Mouse (Mus musculus): ENCODE data around the gene Brpf3. TPM values are rescaled to one million over a fixed set of nuclear protein-coding genes. Genes with fewer than 3 reads are reported as not detected.

Gene Brpf3
- polyA plus RNA-seq (2014; fragmentation: Nextera tagmentation; extraction: Ambion mirVana): 6.0 and 6.4 TPM in 2 replicates

DNA sequence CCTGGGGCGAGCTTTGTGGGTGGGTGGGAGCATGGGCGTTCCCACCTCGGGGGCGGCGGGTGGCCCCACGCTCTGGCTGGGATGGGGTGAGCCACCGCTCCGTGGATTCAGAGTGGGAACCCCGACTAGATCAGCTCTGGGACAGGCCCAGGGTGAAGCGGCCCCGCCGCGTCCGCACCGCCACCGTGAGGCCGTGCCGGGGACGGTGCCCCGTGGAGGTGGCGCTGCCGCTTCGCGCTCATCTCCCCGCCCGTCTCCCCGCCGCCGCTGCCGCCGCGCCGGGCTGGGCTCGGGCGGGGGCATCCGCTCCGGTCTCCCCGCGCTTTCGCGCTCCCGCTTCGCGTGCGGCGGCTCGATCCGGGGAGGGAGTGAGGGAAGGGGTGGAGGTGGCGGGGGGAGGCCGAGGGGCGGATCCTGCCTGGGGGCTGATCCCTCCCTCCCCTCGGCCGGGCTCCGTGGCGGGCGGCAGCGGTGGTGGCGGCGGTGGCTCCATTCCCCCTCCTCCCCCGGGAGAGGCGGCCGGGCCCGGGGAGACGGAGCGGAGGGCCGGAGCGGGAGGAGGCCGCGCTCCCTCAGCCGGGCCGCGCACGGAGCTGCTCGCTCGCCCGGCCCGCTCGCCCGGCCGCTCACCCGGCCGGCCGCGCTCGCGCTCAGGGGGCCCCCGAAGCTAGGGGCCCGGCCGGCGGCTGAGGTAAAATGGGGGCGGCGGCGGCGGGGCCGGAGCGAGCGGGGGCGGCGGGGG, at the start of gene Brpf3:
TSS of gene Brpf3 (plus strand) at position 420 of the 742 bp plus-strand sequence.
- Histone ChIP-seq H3K27me3 (ENCODE audit: control insufficient read depth, insufficient read depth, low read length) (no peaks in the 10 kb centered on the region), H3K36me3 (ENCODE audit: control insufficient read depth, insufficient read depth, low read length) (peaks cover 4% of the 10 kb centered on the region), H3K4me1 (ENCODE audit: control insufficient read depth in 2 of 2, insufficient read depth in 2 of 2, low read length in 2 of 2) (peaks cover 9 to 29% of the 10 kb centered on the region in 2 experiments), H3K9me3 (ENCODE audit: control insufficient read depth, low read length) (no peaks in the 10 kb centered on the region), H3K27ac (replicated peaks in 1 of 2; ENCODE audit: control insufficient read depth in 1 of 2, insufficient read depth in 1 of 2, low read depth in 2 of 2, low read length in 2 of 2) (peak within 1 kb of the TSS; percentile 87 to 99), H3K9ac (ENCODE audit: low read length) (peak within 1 kb of the TSS; percentile 100), H3K4me2 (ENCODE audit: low read length) (peak within 1 kb of the TSS; percentile 99), H3K4me3 (ENCODE audit: control insufficient read depth in 1 of 2, insufficient read depth in 1 of 2, low read depth in 1 of 2, low read length in 2 of 2) (peak within 1 kb of the TSS; percentile 80 to 93)
- peak; percentile 75 for ATAC-seq (ENCODE audit: insufficient number of reproducible peaks, insufficient read depth, low FRiP score, low read depth)
- under 1% methylated on average over 53 of the region's 99 CpGs for WGBS

DNA sequence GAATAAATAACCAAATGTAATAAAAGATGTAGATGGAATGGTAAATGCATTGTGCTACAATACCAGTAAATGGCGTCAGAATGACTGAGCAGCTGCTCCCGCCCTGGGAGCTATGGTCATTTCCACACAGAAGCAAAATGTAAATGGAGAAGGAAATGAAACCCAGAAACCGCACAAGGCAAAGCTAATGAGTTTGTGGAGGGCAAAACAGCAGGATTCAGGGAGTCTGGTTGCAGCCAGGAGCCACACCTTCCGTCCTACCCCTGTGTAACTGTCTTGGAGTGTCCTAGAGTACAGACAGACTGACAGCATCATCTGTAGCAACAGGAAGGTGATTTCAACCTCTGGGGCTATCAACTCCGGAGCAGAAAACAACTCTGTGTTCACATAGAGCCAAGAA, 44.4 kb upstream of the Brpf3 start:
- Histone ChIP-seq H3K36me3 (ENCODE audit: control insufficient read depth, insufficient read depth, low read length) (no peaks in the 10 kb centered on the region), H3K27ac (replicated peaks in 1 of 2; ENCODE audit: control insufficient read depth in 1 of 2, insufficient read depth in 1 of 2, low read depth in 2 of 2, low read length in 2 of 2) (no peak overlapping the region), H3K4me2 (ENCODE audit: low read length) (no peak overlapping the region), H3K4me3 (ENCODE audit: control insufficient read depth in 1 of 2, insufficient read depth in 1 of 2, low read depth in 1 of 2, low read length in 2 of 2) (no peak overlapping the region), H3K9me3 (ENCODE audit: control insufficient read depth, low read length) (no peaks in the 10 kb centered on the region), H3K4me1 (ENCODE audit: control insufficient read depth in 2 of 2, insufficient read depth in 2 of 2, low read length in 2 of 2) (no peaks in the 10 kb centered on the region), H3K9ac (ENCODE audit: low read length) (no peak overlapping the region), H3K27me3 (ENCODE audit: control insufficient read depth, insufficient read depth, low read length) (no peaks in the 10 kb centered on the region)
- 63% methylated on average over 5 of the region's 5 CpGs for WGBS
- ATAC-seq (ENCODE audit: insufficient number of reproducible peaks, insufficient read depth, low FRiP score, low read depth): no peak

DNA sequence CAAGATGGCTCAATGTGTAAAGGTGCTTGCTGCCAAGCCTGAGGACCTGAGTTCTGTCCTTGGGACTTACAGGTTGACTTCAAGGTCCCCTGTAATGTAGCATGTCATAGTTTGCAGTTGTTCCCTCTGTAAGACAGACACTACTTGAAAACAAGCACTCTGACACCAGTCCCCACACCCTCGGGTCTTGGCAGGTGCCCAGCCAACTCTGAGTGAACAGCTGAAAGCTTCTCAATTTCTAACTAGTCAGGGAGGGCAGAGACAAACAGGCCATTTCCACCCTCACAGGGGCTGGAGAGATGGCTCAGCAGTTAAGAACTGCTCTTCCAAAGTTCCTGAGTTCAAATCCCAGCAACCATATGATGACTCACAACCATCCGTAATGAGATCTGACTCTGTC, 43.4 kb upstream of the Brpf3 start:
- Histone ChIP-seq H3K4me1 (ENCODE audit: control insufficient read depth in 2 of 2, insufficient read depth in 2 of 2, low read length in 2 of 2) (no peaks in the 10 kb centered on the region), H3K4me3 (ENCODE audit: control insufficient read depth in 1 of 2, insufficient read depth in 1 of 2, low read depth in 1 of 2, low read length in 2 of 2) (no peak overlapping the region), H3K27me3 (ENCODE audit: control insufficient read depth, insufficient read depth, low read length) (no peaks in the 10 kb centered on the region), H3K9me3 (ENCODE audit: control insufficient read depth, low read length) (no peaks in the 10 kb centered on the region), H3K27ac (replicated peaks in 1 of 2; ENCODE audit: control insufficient read depth in 1 of 2, insufficient read depth in 1 of 2, low read depth in 2 of 2, low read length in 2 of 2) (no peak overlapping the region), H3K4me2 (ENCODE audit: low read length) (no peak overlapping the region), H3K36me3 (ENCODE audit: control insufficient read depth, insufficient read depth, low read length) (no peaks in the 10 kb centered on the region), H3K9ac (ENCODE audit: low read length) (no peak overlapping the region)
- 62% methylated on average over 2 of the region's 2 CpGs for WGBS
- ATAC-seq (ENCODE audit: insufficient number of reproducible peaks, insufficient read depth, low FRiP score, low read depth): no peak

DNA sequence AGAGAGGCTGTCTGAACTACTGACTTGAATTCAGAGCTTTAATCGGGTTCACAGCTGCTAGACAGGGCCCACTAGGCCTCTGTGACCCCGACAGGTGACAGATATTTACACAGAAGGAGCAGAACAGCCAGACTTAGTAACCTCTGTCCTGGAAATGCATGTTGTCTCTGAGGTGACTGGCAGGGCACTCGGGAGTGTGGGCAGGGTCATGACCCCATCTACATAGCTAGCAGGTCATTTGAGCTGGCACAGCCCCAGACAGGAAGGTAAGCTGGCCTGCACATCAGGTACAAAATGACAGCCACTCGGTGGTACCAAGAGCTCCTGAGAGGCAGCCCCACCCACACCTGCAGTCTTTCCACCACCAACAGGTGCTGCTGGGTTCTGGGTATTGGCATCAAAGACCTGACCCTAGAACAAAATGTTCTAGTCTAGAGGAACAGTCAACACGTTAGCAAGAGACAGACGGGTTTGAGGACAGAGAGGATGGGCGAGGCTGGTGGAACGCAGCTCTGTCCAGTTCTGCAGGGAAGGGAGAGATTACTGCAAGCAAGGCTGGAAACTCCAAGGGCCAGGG, 40.1 kb upstream of the Brpf3 start:
- H3K27me3 ChIP-seq (ENCODE audit: control insufficient read depth, insufficient read depth, low read length): no peaks in the 10 kb centered on the region
- H3K4me3 ChIP-seq (ENCODE audit: control insufficient read depth in 1 of 2, insufficient read depth in 1 of 2, low read depth in 1 of 2, low read length in 2 of 2): no peak overlapping the region
- no peaks in the 10 kb centered on the region for H3K4me1 ChIP-seq (ENCODE audit: control insufficient read depth in 2 of 2, insufficient read depth in 2 of 2, low read length in 2 of 2)
- ATAC-seq (ENCODE audit: insufficient number of reproducible peaks, insufficient read depth, low FRiP score, low read depth): no peak
- 62% methylated on average over 8 of the region's 8 CpGs for WGBS
- no peak overlapping the region for H3K27ac ChIP-seq (replicated peaks in 1 of 2; ENCODE audit: control insufficient read depth in 1 of 2, insufficient read depth in 1 of 2, low read depth in 2 of 2, low read length in 2 of 2)
- no peak overlapping the region for H3K9ac ChIP-seq (ENCODE audit: low read length)
- no peaks in the 10 kb centered on the region for H3K36me3 ChIP-seq (ENCODE audit: control insufficient read depth, insufficient read depth, low read length)
- H3K4me2 ChIP-seq (ENCODE audit: low read length): no peak overlapping the region
- no peaks in the 10 kb centered on the region for H3K9me3 ChIP-seq (ENCODE audit: control insufficient read depth, low read length)

DNA sequence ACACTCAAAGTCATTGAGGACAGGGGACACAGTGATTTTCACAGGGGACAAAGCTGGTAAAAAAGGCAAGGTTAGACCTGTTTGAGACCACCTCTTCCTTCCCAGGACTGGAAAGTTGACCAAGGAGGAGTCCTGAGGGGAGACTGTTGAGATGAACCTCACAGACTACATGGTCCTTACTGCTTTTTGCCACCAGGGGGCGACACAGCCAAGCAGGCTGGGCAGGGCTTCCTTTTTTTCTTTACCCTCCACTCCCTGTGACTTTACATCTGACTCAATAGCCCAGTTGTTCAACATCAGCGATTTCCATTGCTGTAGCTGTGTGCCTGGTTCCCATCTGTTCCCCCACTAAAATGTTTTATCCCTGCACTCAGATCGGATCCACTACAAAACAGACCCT, 39.0 kb upstream of the Brpf3 start:
- Histone ChIP-seq H3K4me3 (ENCODE audit: control insufficient read depth in 1 of 2, insufficient read depth in 1 of 2, low read depth in 1 of 2, low read length in 2 of 2) (no peak overlapping the region), H3K9ac (ENCODE audit: low read length) (no peak overlapping the region), H3K27me3 (ENCODE audit: control insufficient read depth, insufficient read depth, low read length) (no peaks in the 10 kb centered on the region), H3K4me1 (ENCODE audit: control insufficient read depth in 2 of 2, insufficient read depth in 2 of 2, low read length in 2 of 2) (no peaks in the 10 kb centered on the region), H3K9me3 (ENCODE audit: control insufficient read depth, low read length) (no peaks in the 10 kb centered on the region), H3K4me2 (ENCODE audit: low read length) (no peak overlapping the region), H3K36me3 (ENCODE audit: control insufficient read depth, insufficient read depth, low read length) (no peaks in the 10 kb centered on the region), H3K27ac (replicated peaks in 1 of 2; ENCODE audit: control insufficient read depth in 1 of 2, insufficient read depth in 1 of 2, low read depth in 2 of 2, low read length in 2 of 2) (no peak overlapping the region)
- WGBS: 7% methylated on average over 3 of the region's 3 CpGs
- no peak for ATAC-seq (ENCODE audit: insufficient number of reproducible peaks, insufficient read depth, low FRiP score, low read depth)

DNA sequence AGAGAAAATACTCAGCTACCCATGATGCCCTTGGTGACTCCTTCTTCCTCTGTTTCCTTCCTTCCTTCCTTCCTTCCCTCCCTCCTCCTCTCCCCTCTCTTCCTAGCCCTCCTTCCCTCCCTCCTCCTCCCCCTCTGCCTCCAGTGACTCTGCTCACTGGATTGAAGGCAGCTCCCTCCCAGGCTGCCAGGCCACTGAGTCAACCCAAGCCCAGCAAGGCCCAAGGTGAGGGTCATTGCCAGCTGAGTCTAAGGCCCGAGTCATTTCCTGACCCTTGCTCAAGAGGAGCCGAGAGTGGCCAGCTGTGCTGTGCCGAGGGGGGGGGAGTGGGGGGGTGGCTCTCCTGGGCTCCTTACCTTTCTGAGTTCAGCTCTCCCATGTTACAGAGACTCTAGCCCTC, 34.7 kb upstream of the Brpf3 start:
- WGBS: 51% methylated on average over 3 of the region's 3 CpGs
- ATAC-seq (ENCODE audit: insufficient number of reproducible peaks, insufficient read depth, low FRiP score, low read depth): no peak
- Histone ChIP-seq H3K4me3 (ENCODE audit: control insufficient read depth in 1 of 2, insufficient read depth in 1 of 2, low read depth in 1 of 2, low read length in 2 of 2) (no peak overlapping the region), H3K9me3 (ENCODE audit: control insufficient read depth, low read length) (no peaks in the 10 kb centered on the region), H3K4me2 (ENCODE audit: low read length) (no peak overlapping the region), H3K9ac (ENCODE audit: low read length) (no peak overlapping the region), H3K36me3 (ENCODE audit: control insufficient read depth, insufficient read depth, low read length) (no peaks in the 10 kb centered on the region), H3K27ac (replicated peaks in 1 of 2; ENCODE audit: control insufficient read depth in 1 of 2, insufficient read depth in 1 of 2, low read depth in 2 of 2, low read length in 2 of 2) (no peak overlapping the region), H3K27me3 (ENCODE audit: control insufficient read depth, insufficient read depth, low read length) (peaks cover 32% of the 10 kb centered on the region), H3K4me1 (ENCODE audit: control insufficient read depth in 2 of 2, insufficient read depth in 2 of 2, low read length in 2 of 2) (peaks cover 11 to 18% of the 10 kb centered on the region in 2 experiments)

DNA sequence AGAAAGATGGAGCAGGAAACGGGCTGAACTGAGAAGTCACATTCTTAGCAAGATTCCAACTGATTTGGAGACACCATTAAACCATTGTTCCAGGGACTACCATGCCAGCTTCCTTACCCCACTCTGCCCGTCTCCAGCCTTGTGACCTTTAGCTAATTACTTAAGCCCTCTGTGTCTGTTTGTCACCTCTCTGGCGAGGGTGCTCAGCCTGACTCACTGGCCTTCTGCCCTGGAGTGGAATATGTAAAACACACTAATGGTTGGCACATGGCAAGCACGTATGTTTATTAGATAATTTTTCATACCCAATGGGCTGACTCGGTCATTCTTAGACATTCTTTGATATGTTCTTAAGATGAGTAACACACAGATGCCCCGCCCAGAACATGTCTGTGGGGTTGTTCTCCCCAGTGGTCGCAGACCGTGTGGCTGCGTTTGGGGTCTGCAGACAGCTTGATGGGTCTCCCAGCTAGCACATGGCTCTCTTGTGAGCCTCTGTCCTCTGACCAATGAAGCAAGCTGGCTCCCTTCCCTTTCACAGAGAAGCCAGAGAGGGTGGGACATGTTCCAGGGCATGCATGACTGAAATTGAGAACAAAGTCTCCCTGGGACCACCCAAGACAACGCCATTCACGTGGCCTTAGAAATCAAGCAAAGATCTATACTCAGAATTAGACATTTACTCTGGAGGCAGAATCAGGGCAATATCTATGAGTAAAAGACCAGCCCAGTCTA, 33.9 kb upstream of the Brpf3 start:
- 75% methylated on average over 11 of the region's 11 CpGs for WGBS
- no peaks in the 10 kb centered on the region for H3K36me3 ChIP-seq (ENCODE audit: control insufficient read depth, insufficient read depth, low read length)
- no peak overlapping the region for H3K27ac ChIP-seq (replicated peaks in 1 of 2; ENCODE audit: control insufficient read depth in 1 of 2, insufficient read depth in 1 of 2, low read depth in 2 of 2, low read length in 2 of 2)
- no peak overlapping the region for H3K4me3 ChIP-seq (ENCODE audit: control insufficient read depth in 1 of 2, insufficient read depth in 1 of 2, low read depth in 1 of 2, low read length in 2 of 2)
- H3K4me1 ChIP-seq (ENCODE audit: control insufficient read depth in 2 of 2, insufficient read depth in 2 of 2, low read length in 2 of 2): peaks cover 11 to 18% of the 10 kb centered on the region in 2 experiments
- H3K9ac ChIP-seq (ENCODE audit: low read length): no peak overlapping the region
- H3K4me2 ChIP-seq (ENCODE audit: low read length): no peak overlapping the region
- no peak for ATAC-seq (ENCODE audit: insufficient number of reproducible peaks, insufficient read depth, low FRiP score, low read depth)
- no peaks in the 10 kb centered on the region for H3K9me3 ChIP-seq (ENCODE audit: control insufficient read depth, low read length)
- peaks cover 37% of the 10 kb centered on the region for H3K27me3 ChIP-seq (ENCODE audit: control insufficient read depth, insufficient read depth, low read length)

Data from heart, embryonic 14.5 days (tissue).